Mouse (Mus musculus): ENCODE measurements around the gene Eid1.

- TF ChIP-seq CTCF (conservative IDR thresholded peaks at IDR 0.05; ENCODE audit: insufficient read depth, insufficient read length, low read depth, low read length) (no peak), POLR2A (IDR thresholded peaks at IDR 0.05; ENCODE audit: low read depth, low read length) (no peak)
These were observed 30.0 kb downstream of the Eid1 start for GRCm38 (mm10) chr2:125702851-125703250.

Data from kidney, adult 2 months (tissue).